Comparison of ENCODE assay signal across 19 mouse cellular contexts in genomic region chr8:92438294-92438693, GRCm38 (mm10).
DNase-seq lines count a peak whose midpoint lies in the region; ATAC-seq and TF ChIP-seq lines count a peak whose summit lies in the region.
"Had no signal": no experiment of that assay in that cellular context is flagged by ENCODE, and none has a peak within 500 bp of the region (broad histone marks: within the 10 kb centered on the region; RNA-seq: fewer than 3 reads in every experiment).

No protein-coding gene starts in this region.

- H3K4me3 ChIP-seq in layer of hippocampus, adult 2 months: no peak overlapping the region
- no peak overlapping the region for H3K4me3 ChIP-seq in forebrain, embryonic 14.5 days (ENCODE audit: low read depth, low read length)
- H3K4me3 ChIP-seq: hindbrain, embryonic 12.5 days; intestine, embryonic 15.5 days; neural tube, embryonic 13.5 days had no signal

- peak; percentile 30 to 43 for DNase-seq in cerebellum, postnatal 10 days
- no peak for DNase-seq in cerebellum, adult 18-20 months
- DNase-seq in layer of hippocampus, adult 2 months (ENCODE audit: low spot score in 2 of 2): no peak
- DNase-seq in layer of hippocampus, adult 9-10 months (ENCODE audit: low spot score): no peak
- peak; percentile 59 to 62 for DNase-seq in kidney, postnatal 4 days
- DNase-seq in lung, postnatal 36 days: peak; percentile 38
- no peak for DNase-seq in heart, adult 11 months
- DNase-seq in forebrain, embryonic 14.5 days (ENCODE audit: low spot score): no peak
- DNase-seq: adrenal gland, postnatal 25 days; cerebellum, adult 2 months; gastrocnemius, postnatal 14 days; liver; right cerebral cortex, postnatal 14 days; thymus, postnatal 14 days had no signal

- no peak for ATAC-seq in forebrain, embryonic 14.5 days
- ATAC-seq: activated CD4-positive, CD25-positive, alpha-beta regulatory T cell, adult 4 months; intestine, embryonic 15.5 days had no signal

- no peaks in the 10 kb centered on the region for H3K36me3 ChIP-seq in forebrain, embryonic 14.5 days (ENCODE audit: control insufficient read depth, insufficient read depth, low read length)
- H3K36me3 ChIP-seq: hindbrain, embryonic 12.5 days; intestine, embryonic 15.5 days; neural tube, embryonic 13.5 days had no signal

- 0 out of 2 replicates have a peak, but pooled peaks have one; percentile 5 for TF ChIP-seq CTCF in layer of hippocampus, adult 2 months (conservative IDR thresholded peaks at IDR 0.05)

- no peak overlapping the region for H3K4me2 ChIP-seq in forebrain, embryonic 14.5 days (ENCODE audit: low read length)
- H3K4me2 ChIP-seq: hindbrain, embryonic 12.5 days; intestine, embryonic 15.5 days; midbrain, embryonic 11.5 days; neural tube, embryonic 13.5 days had no signal

- H3K27me3 ChIP-seq in forebrain, embryonic 14.5 days (replicated peaks; ENCODE audit: control insufficient read depth, insufficient read depth, low read length): no peaks in the 10 kb centered on the region
- H3K27me3 ChIP-seq: intestine, embryonic 15.5 days had no signal

- no peak overlapping the region for H3K27ac ChIP-seq in layer of hippocampus, adult 2 months
- no peak overlapping the region for H3K27ac ChIP-seq in forebrain, embryonic 14.5 days (ENCODE audit: low read depth, low read length)
- H3K27ac ChIP-seq: hindbrain, embryonic 12.5 days; intestine, embryonic 15.5 days; neural tube, embryonic 13.5 days had no signal

- no peak overlapping the region for H3K9ac ChIP-seq in forebrain, embryonic 14.5 days (ENCODE audit: low read length)
- H3K9ac ChIP-seq: hindbrain, embryonic 12.5 days; intestine, embryonic 15.5 days; neural tube, embryonic 13.5 days had no signal

- no peaks in the 10 kb centered on the region for H3K4me1 ChIP-seq in forebrain, embryonic 14.5 days (ENCODE audit: control insufficient read depth, insufficient read depth, low read length)
- H3K4me1 ChIP-seq: hindbrain, embryonic 12.5 days; intestine, embryonic 15.5 days had no signal

- H3K9me3 ChIP-seq in forebrain, embryonic 14.5 days (replicated peaks; ENCODE audit: control insufficient read depth, low read length): no peaks in the 10 kb centered on the region
- H3K9me3 ChIP-seq: hindbrain, embryonic 12.5 days; intestine, embryonic 15.5 days; neural tube, embryonic 13.5 days had no signal

- 28% methylated on average over 9 of the region's 9 CpGs for WGBS in forebrain, embryonic 14.5 days

Comparison
In these comparisons a context has a peak if more than half of its experiments do, and no peak if none do; other contexts are left out.
1. DNase-seq: peak in cerebellum, postnatal 10 days (2 of 2), kidney, postnatal 4 days (2 of 2) and lung, postnatal 36 days (single experiment); none in cerebellum, adult 18-20 months (0 of 2), layer of hippocampus, adult 2 months (0 of 2), layer of hippocampus, adult 9-10 months (single experiment), heart, adult 11 months (single experiment) and forebrain, embryonic 14.5 days (single experiment).